In genomic region chr10:48425501-48425900, GRCm38 (mm10) we compare ENCODE assay signal across 22 mouse cellular contexts.
A peak's percentile ranks its signal among the peaks of the same experiment; 100 is the strongest.
DNase-seq lines count a peak whose midpoint lies in the region; ATAC-seq and TF ChIP-seq lines count a peak whose summit lies in the region.
"Had no signal": no experiment of that assay in that cellular context is flagged by ENCODE, and none has a peak within 500 bp of the region (broad histone marks: within the 10 kb centered on the region; RNA-seq: fewer than 3 reads in every experiment).

No protein-coding gene starts in this region.

- no peak for TF ChIP-seq CTCF in kidney, adult 2 months (conservative IDR thresholded peaks at IDR 0.05; ENCODE audit: insufficient read depth, insufficient read length, low read depth, low read length)
- TF ChIP-seq CTCF in liver, adult 2 months (IDR thresholded peaks at IDR 0.05; ENCODE audit: low read depth, low read length): no peak

- H3K4me3 ChIP-seq in hindbrain, embryonic 14.5 days (replicated peaks; ENCODE audit: low read length): no peak overlapping the region
- H3K4me3 ChIP-seq in hindbrain, embryonic 10.5 days: no peak overlapping the region
- H3K4me3 ChIP-seq in kidney, adult 2 months (ENCODE audit: insufficient read depth, low read depth, low read length): no peak overlapping the region
- no peak overlapping the region for H3K4me3 ChIP-seq in kidney, embryonic 14.5 days (ENCODE audit: low read length)
- H3K4me3 ChIP-seq in liver, adult 2 months (ENCODE audit: insufficient read depth, low read depth, low read length): no peak overlapping the region

- H3K27ac ChIP-seq in hindbrain, embryonic 14.5 days: no peak overlapping the region
- no peak overlapping the region for H3K27ac ChIP-seq in hindbrain, embryonic 10.5 days
- H3K27ac ChIP-seq in kidney, adult 2 months (ENCODE audit: insufficient read depth, low read depth, low read length): no peak overlapping the region
- no peak overlapping the region for H3K27ac ChIP-seq in kidney, embryonic 14.5 days (ENCODE audit: low read depth, low read length)
- H3K27ac ChIP-seq in liver, adult 2 months (replicated peaks; ENCODE audit: insufficient read depth, low read depth, low read length): no peak overlapping the region

- H3K9me3 ChIP-seq in hindbrain, embryonic 14.5 days (ENCODE audit: control insufficient read depth, low read length): no peaks in the 10 kb centered on the region
- H3K9me3 ChIP-seq in hindbrain, embryonic 10.5 days: no peaks in the 10 kb centered on the region
- no peaks in the 10 kb centered on the region for H3K9me3 ChIP-seq in kidney, embryonic 14.5 days (ENCODE audit: control insufficient read depth, low read length)
- H3K9me3 ChIP-seq: G1E had no signal

- ATAC-seq in hindbrain, embryonic 14.5 days (ENCODE audit: low FRiP score): no peak
- no peak for ATAC-seq in kidney, embryonic 14.5 days (ENCODE audit: low FRiP score, low TSS enrichment)
- ATAC-seq: activated CD4-positive, CD25-positive, alpha-beta regulatory T cell, adult 4 months; CD4-positive, CD25-positive, alpha-beta regulatory T cell, adult 4 months; Patski had no signal

- no peaks in the 10 kb centered on the region for H3K79me2 ChIP-seq in liver, adult 2 months (ENCODE audit: control insufficient read depth, insufficient read depth, low read length)

- DNase-seq in hindbrain, embryonic 14.5 days (ENCODE audit: low spot score): peak; percentile 21
- DNase-seq in hindbrain, embryonic 10.5 days (ENCODE audit: low spot score): no peak
- DNase-seq in kidney, adult 2 months: peak; percentile 57
- peak; percentile 57 for DNase-seq in kidney, adult 9 months
- no peak for DNase-seq in kidney, postnatal 25 days
- peak; percentile 70 for DNase-seq in liver, adult 2 months (ENCODE audit: extremely low read depth, low read depth, low spot score)
- no peak for DNase-seq in liver
- DNase-seq: adrenal gland, adult 2 months; adrenal gland, adult 8-10 months; adrenal gland, postnatal 10 days; adrenal gland, postnatal 14 days; adrenal gland, postnatal 25 days; adrenal gland, postnatal 36 days; B cell, adult 2 months; cerebellum, adult 11 months; cerebellum, adult 11-12 months had no signal

- H3K27me3 ChIP-seq in hindbrain, embryonic 14.5 days (ENCODE audit: control insufficient read depth, insufficient read depth, low read length): no peaks in the 10 kb centered on the region
- no peaks in the 10 kb centered on the region for H3K27me3 ChIP-seq in hindbrain, embryonic 10.5 days (ENCODE audit: insufficient read depth, poor library complexity, severe bottlenecking)
- H3K27me3 ChIP-seq in kidney, adult 2 months (replicated peaks; ENCODE audit: control insufficient read depth, insufficient read depth, low read length): no peaks in the 10 kb centered on the region
- H3K27me3 ChIP-seq in kidney, embryonic 14.5 days (ENCODE audit: control insufficient read depth, insufficient read depth, low read length): no peaks in the 10 kb centered on the region
- H3K27me3 ChIP-seq in liver, adult 2 months (ENCODE audit: control insufficient read depth, insufficient read depth, low read length): no peaks in the 10 kb centered on the region
- H3K27me3 ChIP-seq: CH12.LX, Patski had no signal

- no peak overlapping the region for H3K4me2 ChIP-seq in hindbrain, embryonic 14.5 days (replicated peaks)
- H3K4me2 ChIP-seq in kidney, embryonic 14.5 days (replicated peaks; ENCODE audit: low read depth, low read length): no peak overlapping the region

- H3K4me1 ChIP-seq in hindbrain, embryonic 14.5 days (replicated peaks; ENCODE audit: control insufficient read depth, insufficient read depth, low read length): no peaks in the 10 kb centered on the region
- H3K4me1 ChIP-seq in hindbrain, embryonic 10.5 days (replicated peaks): no peaks in the 10 kb centered on the region
- no peaks in the 10 kb centered on the region for H3K4me1 ChIP-seq in kidney, adult 2 months (ENCODE audit: control insufficient read depth, insufficient read depth, low read length)
- H3K4me1 ChIP-seq in kidney, embryonic 14.5 days (ENCODE audit: control insufficient read depth, insufficient read depth, low read length): no peaks in the 10 kb centered on the region
- no peaks in the 10 kb centered on the region for H3K4me1 ChIP-seq in liver, adult 2 months (ENCODE audit: control insufficient read depth, insufficient read depth, low read length)

- TF ChIP-seq POLR2A in kidney, adult 2 months (IDR thresholded peaks at IDR 0.05; ENCODE audit: low read depth, low read length): no peak
- TF ChIP-seq POLR2A in liver, adult 2 months (IDR thresholded peaks at IDR 0.05; ENCODE audit: extremely low read depth, insufficient read depth, low read length): no peak

- H3K9ac ChIP-seq in hindbrain, embryonic 14.5 days: no peak overlapping the region
- H3K9ac ChIP-seq in kidney, embryonic 14.5 days (ENCODE audit: low read depth, low read length): no peak overlapping the region
- H3K9ac ChIP-seq in liver, adult 2 months (ENCODE audit: low read depth, low read length): no peak overlapping the region

- no peaks in the 10 kb centered on the region for H3K36me3 ChIP-seq in hindbrain, embryonic 14.5 days (replicated peaks; ENCODE audit: control insufficient read depth, insufficient read depth)
- H3K36me3 ChIP-seq in hindbrain, embryonic 10.5 days: no peaks in the 10 kb centered on the region
- H3K36me3 ChIP-seq in kidney, adult 2 months (ENCODE audit: control insufficient read depth, insufficient read depth, low read length): no peaks in the 10 kb centered on the region
- H3K36me3 ChIP-seq in kidney, embryonic 14.5 days (ENCODE audit: control insufficient read depth, insufficient read depth, low read length): no peaks in the 10 kb centered on the region
- H3K36me3 ChIP-seq in liver, adult 2 months (ENCODE audit: control insufficient read depth, insufficient read depth, low read length): no peaks in the 10 kb centered on the region
- H3K36me3 ChIP-seq: G1E had no signal

Comparison
In these comparisons a context has a peak if more than half of its experiments do, and no peak if none do; other contexts are left out.
1. DNase-seq: peak in hindbrain, embryonic 14.5 days (single experiment), kidney, adult 2 months (single experiment), kidney, adult 9 months (single experiment) and liver, adult 2 months (single experiment); none in hindbrain, embryonic 10.5 days (single experiment), kidney, postnatal 25 days (0 of 2) and liver (single experiment).